Mouse (Mus musculus): ENCODE results near the gene Pip4k2c. TPM values are rescaled to one million over a fixed set of nuclear protein-coding genes. Genes with fewer than 3 reads are reported as not detected.
"Not testable (repeated sequence)": the region's sequence is repeated elsewhere in the genome, so short reads cannot be mapped to it uniquely, and the experiment has no call there.

Pip4k2c gene
- polyA plus RNA-seq, 1 experiment from 2014 or later, result 20.3 TPM

- Histone ChIP-seq H3K4me2 (ENCODE audit: low read depth, severe bottlenecking) (no peak overlapping the region), H3K4me3 (ENCODE audit: low read depth, low read length) (no peak overlapping the region), H3K36me3 (ENCODE audit: control insufficient read depth, insufficient read depth, low read length) (no peaks in the 10 kb centered on the region), H3K9me3 (ENCODE audit: control insufficient read depth, low read length) (no peaks in the 10 kb centered on the region), H3K9ac (ENCODE audit: low read length) (no peak overlapping the region), H3K27ac (replicated peaks; ENCODE audit: low read depth, low read length) (no peak overlapping the region), H3K4me1 (ENCODE audit: control insufficient read depth, insufficient read depth, low read length) (no peaks in the 10 kb centered on the region), H3K27me3 (ENCODE audit: control insufficient read depth, insufficient read depth, low read length) (peaks cover under 1% of the 10 kb centered on the region; the same call in 1 of the 2 replicates)
- DNase-seq (ENCODE audit: low spot score), result no peak
- no peak for ATAC-seq (ENCODE audit: insufficient number of reproducible peaks, low FRiP score, low TSS enrichment, low read depth)
- WGBS, result 83% methylated on average over 9 of the region's 9 CpGs
Observed at GRCm38 (mm10) chr10:127160081-127160480, 51.3 kb downstream of the Pip4k2c start.

GRCm38 (mm10) chr10:127158471-127158870 is 52.9 kb downstream of the Pip4k2c start:
- no peak for ATAC-seq (ENCODE audit: insufficient number of reproducible peaks, low FRiP score, low TSS enrichment, low read depth)
- Histone ChIP-seq H3K36me3 (ENCODE audit: control insufficient read depth, insufficient read depth, low read length) (no peaks in the 10 kb centered on the region), H3K4me1 (ENCODE audit: control insufficient read depth, insufficient read depth, low read length) (no peaks in the 10 kb centered on the region), H3K27me3 (ENCODE audit: control insufficient read depth, insufficient read depth, low read length) (no peaks in the 10 kb centered on the region), H3K27ac (replicated peaks; ENCODE audit: low read depth, low read length) (no peak overlapping the region), H3K4me2 (ENCODE audit: low read depth, severe bottlenecking) (no peak overlapping the region), H3K9ac (ENCODE audit: low read length) (no peak overlapping the region), H3K9me3 (ENCODE audit: control insufficient read depth, low read length) (no peaks in the 10 kb centered on the region), H3K4me3 (ENCODE audit: low read depth, low read length) (no peak overlapping the region)
- 69% methylated on average over 3 of the region's 3 CpGs for WGBS
- DNase-seq (ENCODE audit: low spot score), result no peak

GRCm38 (mm10) chr10:127156511-127156910 is 54.9 kb downstream of the Pip4k2c start:
- Histone ChIP-seq H3K9ac (ENCODE audit: low read length) (no peak overlapping the region), H3K9me3 (ENCODE audit: control insufficient read depth, low read length) (no peaks in the 10 kb centered on the region), H3K4me2 (ENCODE audit: low read depth, severe bottlenecking) (no peak overlapping the region), H3K36me3 (ENCODE audit: control insufficient read depth, insufficient read depth, low read length) (no peaks in the 10 kb centered on the region), H3K4me1 (ENCODE audit: control insufficient read depth, insufficient read depth, low read length) (no peaks in the 10 kb centered on the region), H3K27ac (replicated peaks; ENCODE audit: low read depth, low read length) (no peak overlapping the region), H3K27me3 (ENCODE audit: control insufficient read depth, insufficient read depth, low read length) (no peaks in the 10 kb centered on the region), H3K4me3 (ENCODE audit: low read depth, low read length) (no peak overlapping the region)
- WGBS, result 83% methylated on average over 1 of the region's 1 CpGs
- ATAC-seq (ENCODE audit: insufficient number of reproducible peaks, low FRiP score, low TSS enrichment, low read depth) (no peak), DNase-seq (ENCODE audit: low spot score) (no peak)

- DNase-seq (ENCODE audit: low spot score), result no peak
- Histone ChIP-seq H3K4me2 (ENCODE audit: low read depth, severe bottlenecking) (no peak overlapping the region), H3K36me3 (ENCODE audit: control insufficient read depth, insufficient read depth, low read length) (no peaks in the 10 kb centered on the region), H3K4me1 (ENCODE audit: control insufficient read depth, insufficient read depth, low read length) (no peaks in the 10 kb centered on the region), H3K27ac (replicated peaks; ENCODE audit: low read depth, low read length) (no peak overlapping the region), H3K27me3 (ENCODE audit: control insufficient read depth, insufficient read depth, low read length) (no peaks in the 10 kb centered on the region), H3K9ac (ENCODE audit: low read length) (no peak overlapping the region), H3K9me3 (ENCODE audit: control insufficient read depth, low read length) (no peaks in the 10 kb centered on the region), H3K4me3 (ENCODE audit: low read depth, low read length) (no peak overlapping the region)
- ATAC-seq (ENCODE audit: insufficient number of reproducible peaks, low FRiP score, low TSS enrichment, low read depth), result no peak
- 98% methylated on average over 1 of the region's 1 CpGs for WGBS
Observed at GRCm38 (mm10) chr10:127156089-127156488, 55.3 kb downstream of the Pip4k2c start.

GRCm38 (mm10) chr10:127154652-127155051 is 56.7 kb downstream of the Pip4k2c start:
- H3K4me3 ChIP-seq (ENCODE audit: low read depth, low read length), result no peak overlapping the region
- 85% methylated on average over 5 of the region's 5 CpGs for WGBS
- H3K9me3 ChIP-seq (ENCODE audit: control insufficient read depth, low read length), result no peaks in the 10 kb centered on the region
- H3K36me3 ChIP-seq (ENCODE audit: control insufficient read depth, insufficient read depth, low read length), result no peaks in the 10 kb centered on the region
- no peaks in the 10 kb centered on the region for H3K4me1 ChIP-seq (ENCODE audit: control insufficient read depth, insufficient read depth, low read length)
- no peak for ATAC-seq (ENCODE audit: insufficient number of reproducible peaks, low FRiP score, low TSS enrichment, low read depth)
- no peak for DNase-seq (ENCODE audit: low spot score)
- H3K4me2 ChIP-seq (ENCODE audit: low read depth, severe bottlenecking), result no peak overlapping the region
- H3K9ac ChIP-seq (ENCODE audit: low read length), result no peak overlapping the region
- no peaks in the 10 kb centered on the region for H3K27me3 ChIP-seq (ENCODE audit: control insufficient read depth, insufficient read depth, low read length)
- no peak overlapping the region for H3K27ac ChIP-seq (replicated peaks; ENCODE audit: low read depth, low read length)

- no peak overlapping the region for H3K4me2 ChIP-seq (ENCODE audit: low read depth, severe bottlenecking)
- H3K27ac ChIP-seq (replicated peaks; ENCODE audit: low read depth, low read length), result no peak overlapping the region
- ATAC-seq (ENCODE audit: insufficient number of reproducible peaks, low FRiP score, low TSS enrichment, low read depth), result no peak
- no peak overlapping the region for H3K4me3 ChIP-seq (ENCODE audit: low read depth, low read length)
- 94% methylated on average over 2 of the region's 2 CpGs for WGBS
- no peak for DNase-seq (ENCODE audit: low spot score)
- no peaks in the 10 kb centered on the region for H3K9me3 ChIP-seq (ENCODE audit: control insufficient read depth, low read length)
- no peaks in the 10 kb centered on the region for H3K27me3 ChIP-seq (ENCODE audit: control insufficient read depth, insufficient read depth, low read length)
- no peak overlapping the region for H3K9ac ChIP-seq (ENCODE audit: low read length)
- no peaks in the 10 kb centered on the region for H3K36me3 ChIP-seq (ENCODE audit: control insufficient read depth, insufficient read depth, low read length)
- H3K4me1 ChIP-seq (ENCODE audit: control insufficient read depth, insufficient read depth, low read length), result no peaks in the 10 kb centered on the region
Observed at GRCm38 (mm10) chr10:127154241-127154640, 57.1 kb downstream of the Pip4k2c start.

GRCm38 (mm10) chr10:127153323-127153722 is 58.1 kb downstream of the Pip4k2c start:
- H3K4me3 ChIP-seq (ENCODE audit: low read depth, low read length), result no peak overlapping the region
- no peaks in the 10 kb centered on the region for H3K27me3 ChIP-seq (ENCODE audit: control insufficient read depth, insufficient read depth, low read length)
- ATAC-seq (ENCODE audit: insufficient number of reproducible peaks, low FRiP score, low TSS enrichment, low read depth) (no peak), DNase-seq (ENCODE audit: low spot score) (no peak)
- 94% methylated on average over 7 of the region's 7 CpGs for WGBS
- H3K4me2 ChIP-seq (ENCODE audit: low read depth, severe bottlenecking), result no peak overlapping the region
- no peaks in the 10 kb centered on the region for H3K36me3 ChIP-seq (ENCODE audit: control insufficient read depth, insufficient read depth, low read length)
- no peaks in the 10 kb centered on the region for H3K4me1 ChIP-seq (ENCODE audit: control insufficient read depth, insufficient read depth, low read length)
- H3K27ac ChIP-seq (replicated peaks; ENCODE audit: low read depth, low read length), result no peak overlapping the region
- H3K9ac ChIP-seq (ENCODE audit: low read length), result no peak overlapping the region
- H3K9me3 ChIP-seq (ENCODE audit: control insufficient read depth, low read length), result no peaks in the 10 kb centered on the region

GRCm38 (mm10) chr10:127152556-127152955 is 58.8 kb downstream of the Pip4k2c start:
- ATAC-seq (ENCODE audit: insufficient number of reproducible peaks, low FRiP score, low TSS enrichment, low read depth); DNase-seq (ENCODE audit: low spot score): not testable (repeated sequence)

GRCm38 (mm10) chr10:127151233-127151632 is 60.2 kb downstream of the Pip4k2c start:
- H3K9ac ChIP-seq (ENCODE audit: low read length); H3K4me1 ChIP-seq (ENCODE audit: control insufficient read depth, insufficient read depth, low read length); H3K36me3 ChIP-seq (ENCODE audit: control insufficient read depth, insufficient read depth, low read length); H3K4me3 ChIP-seq (ENCODE audit: low read depth, low read length); H3K27me3 ChIP-seq (ENCODE audit: control insufficient read depth, insufficient read depth, low read length); DNase-seq (ENCODE audit: low spot score); H3K9me3 ChIP-seq (ENCODE audit: control insufficient read depth, low read length); ATAC-seq (ENCODE audit: insufficient number of reproducible peaks, low FRiP score, low TSS enrichment, low read depth); H3K4me2 ChIP-seq (ENCODE audit: low read depth, severe bottlenecking); H3K27ac ChIP-seq (replicated peaks; ENCODE audit: low read depth, low read length): not testable (repeated sequence)
- 89% methylated on average over 3 of the region's 3 CpGs for WGBS

More at GRCm38 (mm10) chr10:127152556-127152955, 58.8 kb downstream of the Pip4k2c start:
- H3K27me3 ChIP-seq (ENCODE audit: control insufficient read depth, insufficient read depth, low read length); H3K4me1 ChIP-seq (ENCODE audit: control insufficient read depth, insufficient read depth, low read length); H3K36me3 ChIP-seq (ENCODE audit: control insufficient read depth, insufficient read depth, low read length); H3K9me3 ChIP-seq (ENCODE audit: control insufficient read depth, low read length); H3K9ac ChIP-seq (ENCODE audit: low read length); H3K27ac ChIP-seq (replicated peaks; ENCODE audit: low read depth, low read length); H3K4me3 ChIP-seq (ENCODE audit: low read depth, low read length); H3K4me2 ChIP-seq (ENCODE audit: low read depth, severe bottlenecking): not testable (repeated sequence)
- WGBS, result 92% methylated on average over 10 of the region's 10 CpGs

All from limb, embryonic 11.5 days (tissue).